9 mouse cellular contexts compared by ENCODE assay signal in genomic region chr13:91094196-91094595, GRCm38 (mm10).
DNase-seq lines count a peak whose midpoint lies in the region; ATAC-seq and TF ChIP-seq lines count a peak whose summit lies in the region.
"Had no signal": no experiment of that assay in that cellular context is flagged by ENCODE, and none has a peak within 500 bp of the region (broad histone marks: within the 10 kb centered on the region; RNA-seq: fewer than 3 reads in every experiment).

No protein-coding gene starts in this region.

- H3K36me3 ChIP-seq in kidney, adult 2 months (ENCODE audit: control insufficient read depth, insufficient read depth, low read length) = no peaks in the 10 kb centered on the region

- H3K4me1 ChIP-seq in kidney, adult 2 months (ENCODE audit: control insufficient read depth, insufficient read depth, low read length) = peaks cover 3% of the 10 kb centered on the region; the same call in 1 of the 2 replicates
- no peaks in the 10 kb centered on the region for H3K4me1 ChIP-seq in cerebellum, adult 2 months (ENCODE audit: control insufficient read depth, insufficient read depth, low read length)

- 32% methylated on average over 7 of the region's 7 CpGs for WGBS in kidney, adult 2 months
- 41% methylated on average over 7 of the region's 7 CpGs for WGBS in cerebellum, adult 2 months

- TF ChIP-seq CTCF in kidney, adult 2 months (conservative IDR thresholded peaks at IDR 0.05; ENCODE audit: insufficient read depth, insufficient read length, low read depth, low read length) = no peak
- no peak for TF ChIP-seq CTCF in cerebellum, adult 2 months (IDR thresholded peaks at IDR 0.05; ENCODE audit: borderline replicate concordance, insufficient read depth, low read depth, low read length)

- peak; percentile 50 for ATAC-seq in megakaryocyte, adult 5-6 weeks (ENCODE audit: poor library complexity, severe bottlenecking)

- peak; percentile 9 for DNase-seq in kidney, adult 2 months
- no peak for DNase-seq in kidney, adult 9 months
- DNase-seq in T-cell, adult 2 months (ENCODE audit: low spot score) = peak; percentile 70
- DNase-seq in forelimb bud, embryonic 11.5 days (ENCODE audit: low read depth, low spot score) = peak; percentile 35
- peak; percentile 84 for DNase-seq in thymus, postnatal 0 days (ENCODE audit: low spot score)
- no peak for DNase-seq in cerebellum, adult 2 months
- no peak for DNase-seq in adrenal gland, adult 18-20 months (ENCODE audit: low spot score in 2 of 2)

- H3K27ac ChIP-seq in kidney, adult 2 months (ENCODE audit: insufficient read depth, low read depth, low read length) = no peak overlapping the region
- no peak overlapping the region for H3K27ac ChIP-seq in cerebellum, adult 2 months (ENCODE audit: insufficient read depth, low read length)

- no peak overlapping the region for H3K4me3 ChIP-seq in kidney, adult 2 months (ENCODE audit: insufficient read depth, low read depth, low read length)
- H3K4me3 ChIP-seq in cerebellum, adult 2 months (replicated peaks; ENCODE audit: insufficient read depth, low read depth, low read length) = no peak overlapping the region

- TF ChIP-seq POLR2A in kidney, adult 2 months (IDR thresholded peaks at IDR 0.05; ENCODE audit: low read depth, low read length) = no peak
- TF ChIP-seq POLR2A in cerebellum, adult 2 months (IDR thresholded peaks at IDR 0.05; ENCODE audit: borderline replicate concordance, insufficient read depth, low read length) = no peak

- H3K27me3 ChIP-seq in kidney, adult 2 months (replicated peaks; ENCODE audit: control insufficient read depth, insufficient read depth, low read length) = no peaks in the 10 kb centered on the region
- no peaks in the 10 kb centered on the region for H3K27me3 ChIP-seq in cerebellum, adult 2 months (ENCODE audit: control insufficient read depth, insufficient read depth, low read length)
- H3K27me3 ChIP-seq: Patski had no signal

Comparison
In these comparisons a context has a peak if more than half of its experiments do, and no peak if none do; other contexts are left out.
1. DNase-seq: peak in kidney, adult 2 months (single experiment), T-cell, adult 2 months (single experiment), forelimb bud, embryonic 11.5 days (single experiment) and thymus, postnatal 0 days (single experiment); none in kidney, adult 9 months (single experiment), cerebellum, adult 2 months (0 of 2) and adrenal gland, adult 18-20 months (0 of 2).